Mouse (Mus musculus) forebrain, embryonic 11.5 days (tissue): ENCODE data around the gene C1qc. TPM values are rescaled to one million over a fixed set of nuclear protein-coding genes. Genes with fewer than 3 reads are reported as not detected.

Experiments used
- ATAC-seq: fragments of 200-750 bp; cut with Nextera tagmentation; replicated peaks from 2 replicates; pipeline ENCODE4 v1.8.0; 2017; ENCODE audit warnings: moderate TSS enrichment; ENCODE audit not compliant: low FRiP score
- DNase-seq: peaks from one replicate; pipeline ENCODE4 v3.0.0-alpha.2; 2017; ENCODE audit warnings: low spot score
- H3K27ac ChIP-seq: fragments of 300-500 bp; sonication (generic); 2 replicates; pipeline ENCODE4 v1.5.1; 2014; ENCODE audit warnings: low read depth, low read length
- H3K27me3 ChIP-seq: fragments of 300-500 bp; sonication (generic); 2 replicates; pipeline ENCODE4 v1.6.1; 2014; ENCODE audit warnings: mild to moderate bottlenecking, low read length, mixed read lengths; ENCODE audit not compliant: control insufficient read depth, insufficient read depth
- H3K36me3 ChIP-seq: fragments of 300-500 bp; sonication (generic); 2 replicates; pipeline ENCODE4 v1.6.1; 2014; ENCODE audit warnings: mild to moderate bottlenecking, low read length, moderate library complexity, mixed read lengths; ENCODE audit not compliant: control insufficient read depth, insufficient read depth
- H3K4me1 ChIP-seq: fragments of 300-500 bp; sonication (generic); replicated peaks from 2 replicates; pipeline ENCODE4 v1.6.1; 2014; ENCODE audit warnings: low read length, mixed read lengths; ENCODE audit not compliant: control insufficient read depth, insufficient read depth
- H3K4me2 ChIP-seq: fragments of 300-500 bp; sonication (generic); 2 replicates; pipeline ENCODE4 v1.6.1; 2014; ENCODE audit warnings: low read depth, mild to moderate bottlenecking, low read length, moderate library complexity, mixed read lengths; ENCODE audit not compliant: severe bottlenecking
- H3K4me3 ChIP-seq: fragments of 300-500 bp; sonication (generic); 2 replicates; pipeline ENCODE4 v1.5.1; 2014; ENCODE audit warnings: low read depth, low read length
- H3K9ac ChIP-seq: fragments of 300-500 bp; sonication (generic); 2 replicates; pipeline ENCODE4 v1.6.1; 2014; ENCODE audit warnings: low read length
- H3K9me3 ChIP-seq: fragments of 300-500 bp; sonication (generic); 2 replicates; pipeline ENCODE4 v1.6.1; 2016; ENCODE audit warnings: low read length, mixed read lengths; ENCODE audit not compliant: control insufficient read depth
- WGBS: fragments of 180-500 bp; shearing (Covaris S2); extraction: QIAGEN DNeasy Blood & Tissue Kit; methylation state at CpG from one replicate; pipeline ENCODE4 v1.1.7; 2014; 5-methylcytosine and 5-hydroxymethylcytosine counted together
- polyA plus RNA-seq: library from polyadenylated mRNA; unstranded; fragments of >200 nt; fragmentation: Nextera tagmentation; extraction: Ambion mirVana; gene quantifications from 2 replicates; pipeline ENCODE4 v1.2.1, GENCODE M21; 2014

The C1qc gene
- polyA plus RNA-seq, 1 experiment from 2014 or later: 10.0 TPM

GRCm38 (mm10) chr4:136919526-136919925 lies 26.7 kb upstream of the C1qc start:
- H3K9ac ChIP-seq: no peak overlapping the region
- no peak for DNase-seq
- H3K4me2 ChIP-seq: no peak overlapping the region
- 0 out of 2 replicates have a peak, but pooled peaks cover 3% of the 10 kb centered on the region for H3K4me1 ChIP-seq
- WGBS: 78% methylated on average over 3 of the region's 3 CpGs
- no peaks in the 10 kb centered on the region for H3K9me3 ChIP-seq
- H3K4me3 ChIP-seq: no peak overlapping the region
- H3K36me3 ChIP-seq: no peaks in the 10 kb centered on the region
- H3K27ac ChIP-seq: no peak overlapping the region
- no peak for ATAC-seq
- peaks cover 3% of the 10 kb centered on the region; the same call in 1 of the 2 replicates for H3K27me3 ChIP-seq

DNA sequence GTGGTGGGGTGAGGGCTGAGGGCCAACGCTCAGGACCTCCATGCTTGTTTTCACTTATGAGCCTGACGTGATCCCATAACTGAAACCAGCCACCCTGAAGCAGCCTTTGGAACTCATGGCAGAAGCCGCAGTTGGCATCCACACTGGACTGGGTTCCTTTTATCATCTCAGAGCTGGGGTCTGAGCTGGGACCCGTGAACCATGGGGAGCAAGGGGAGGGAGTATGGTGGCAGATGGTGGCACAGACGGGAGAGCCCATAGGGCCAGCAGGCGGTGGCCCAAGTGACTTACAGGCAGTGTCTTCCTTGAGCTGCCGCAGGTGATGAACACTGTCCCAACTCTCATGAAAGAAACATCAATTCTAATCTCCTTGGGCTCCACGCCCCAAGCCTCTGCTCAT lies 26.0 kb upstream of the C1qc start:
- Histone ChIP-seq H3K4me1 (0 out of 2 replicates have a peak, but pooled peaks cover 3% of the 10 kb centered on the region), H3K27me3 (0 out of 2 replicates have a peak, but pooled peaks cover 2% of the 10 kb centered on the region), H3K9me3 (no peaks in the 10 kb centered on the region), H3K27ac (no peak overlapping the region), H3K4me3 (no peak overlapping the region), H3K9ac (no peak overlapping the region), H3K36me3 (no peaks in the 10 kb centered on the region), H3K4me2 (no peak overlapping the region)
- DNase-seq: no peak
- 89% methylated on average over 8 of the region's 8 CpGs for WGBS
- no peak for ATAC-seq

DNA sequence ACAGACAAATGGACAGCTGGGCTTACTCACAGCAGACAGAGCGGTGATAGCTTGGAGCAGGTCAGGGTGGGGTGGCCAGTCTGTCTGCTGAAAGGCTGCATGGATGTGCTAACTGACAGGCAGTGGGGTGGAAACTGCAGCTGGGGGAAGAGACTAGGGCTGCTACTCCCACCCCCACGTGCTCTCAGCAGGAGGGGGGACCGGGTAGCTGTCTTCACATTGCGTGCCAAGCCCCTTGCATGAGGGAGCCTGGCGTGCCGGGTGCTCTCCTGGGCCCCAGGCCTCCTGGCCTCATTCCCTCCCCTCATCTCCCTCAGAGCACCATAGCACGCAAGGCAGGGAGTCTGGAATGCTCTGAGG lies 24.3 kb upstream of the C1qc start:
- 58% methylated on average over 7 of the region's 7 CpGs for WGBS

DNA sequence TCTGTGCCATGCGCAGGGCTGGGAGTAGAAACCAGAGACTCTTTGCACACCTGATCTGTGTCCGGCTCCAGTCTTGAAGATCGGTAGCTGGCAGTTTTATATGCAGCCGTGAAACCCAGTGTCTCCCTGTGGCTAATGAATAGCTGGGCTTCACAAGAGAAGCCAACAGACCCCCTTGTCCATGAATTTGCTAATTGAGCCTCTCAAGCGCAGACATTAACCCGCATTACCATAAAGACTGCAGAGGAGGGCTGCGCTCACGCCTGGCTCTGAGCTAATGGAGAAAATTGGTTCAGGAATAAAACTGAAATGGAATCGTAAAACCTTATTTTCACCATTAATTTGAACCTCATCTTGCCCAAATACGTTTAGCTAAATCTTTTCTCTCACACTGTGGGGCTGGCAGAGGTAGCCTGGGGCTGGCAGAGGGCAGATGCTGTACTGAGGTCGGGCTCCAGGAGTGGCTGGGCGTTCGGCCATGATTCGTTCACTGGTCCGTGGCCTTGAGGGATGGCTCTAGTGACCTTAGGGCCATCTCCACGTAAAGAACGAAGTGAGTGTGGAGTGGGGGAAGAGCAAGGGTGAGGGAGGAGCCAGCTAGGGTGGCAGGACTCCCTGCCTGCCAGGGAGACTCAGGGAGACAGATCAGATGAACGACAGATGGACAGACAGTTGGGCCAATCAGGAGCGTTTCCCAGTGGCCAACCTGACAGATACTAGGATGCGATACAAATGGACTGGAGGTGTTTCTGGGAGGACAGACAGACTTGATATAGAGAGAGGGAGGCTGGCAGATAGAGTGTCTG lies 23.7 kb upstream of the C1qc start:
- Histone ChIP-seq H3K4me2 (no peak overlapping the region), H3K9ac (no peak overlapping the region), H3K4me3 (no peak overlapping the region), H3K27ac (no peak overlapping the region), H3K27me3 (peaks cover under 1% of the 10 kb centered on the region; the same call in 1 of the 2 replicates), H3K36me3 (no peaks in the 10 kb centered on the region), H3K9me3 (no peaks in the 10 kb centered on the region), H3K4me1 (peaks cover 7% of the 10 kb centered on the region)
- 0 out of 2 replicates have a peak, but pooled peaks have one; percentile 15 for ATAC-seq
- no peak for DNase-seq
- WGBS: 66% methylated on average over 20 of the region's 20 CpGs

More for the DNA sequence above, 24.3 kb upstream of the C1qc start:
- H3K27me3 ChIP-seq: no peaks in the 10 kb centered on the region
- DNase-seq (no peak), ATAC-seq (no peak)
- H3K4me2 ChIP-seq: no peak overlapping the region
- H3K36me3 ChIP-seq: no peaks in the 10 kb centered on the region
- no peaks in the 10 kb centered on the region for H3K9me3 ChIP-seq
- H3K4me1 ChIP-seq: 0 out of 2 replicates have a peak, but pooled peaks cover 3% of the 10 kb centered on the region
- H3K4me3 ChIP-seq: no peak overlapping the region
- H3K9ac ChIP-seq: no peak overlapping the region
- no peak overlapping the region for H3K27ac ChIP-seq

GRCm38 (mm10) chr4:136912841-136913240 lies 20.0 kb upstream of the C1qc start:
- Histone ChIP-seq H3K4me2 (no peak overlapping the region), H3K4me1 (peaks cover 14% of the 10 kb centered on the region), H3K4me3 (no peak overlapping the region), H3K27me3 (peaks cover 4% of the 10 kb centered on the region; the same call in 1 of the 2 replicates), H3K27ac (no peak overlapping the region), H3K9ac (no peak overlapping the region), H3K36me3 (no peaks in the 10 kb centered on the region), H3K9me3 (no peaks in the 10 kb centered on the region)
- 29% methylated on average over 9 of the region's 9 CpGs for WGBS
- no peak for DNase-seq
- ATAC-seq: no peak

- Histone ChIP-seq H3K4me2 (peak overlapping the region; percentile 34; the same call in 1 of the 2 replicates), H3K4me1 (peaks cover 13% of the 10 kb centered on the region), H3K36me3 (no peaks in the 10 kb centered on the region), H3K9ac (no peak overlapping the region), H3K9me3 (no peaks in the 10 kb centered on the region), H3K4me3 (no peak overlapping the region), H3K27me3 (peaks cover 4% of the 10 kb centered on the region; the same call in 1 of the 2 replicates), H3K27ac (no peak overlapping the region)
- DNase-seq: no peak
- no peak for ATAC-seq
- 49% methylated on average over 9 of the region's 9 CpGs for WGBS
Measured at GRCm38 (mm10) chr4:136911804-136912203, 18.9 kb upstream of the C1qc start.

DNA sequence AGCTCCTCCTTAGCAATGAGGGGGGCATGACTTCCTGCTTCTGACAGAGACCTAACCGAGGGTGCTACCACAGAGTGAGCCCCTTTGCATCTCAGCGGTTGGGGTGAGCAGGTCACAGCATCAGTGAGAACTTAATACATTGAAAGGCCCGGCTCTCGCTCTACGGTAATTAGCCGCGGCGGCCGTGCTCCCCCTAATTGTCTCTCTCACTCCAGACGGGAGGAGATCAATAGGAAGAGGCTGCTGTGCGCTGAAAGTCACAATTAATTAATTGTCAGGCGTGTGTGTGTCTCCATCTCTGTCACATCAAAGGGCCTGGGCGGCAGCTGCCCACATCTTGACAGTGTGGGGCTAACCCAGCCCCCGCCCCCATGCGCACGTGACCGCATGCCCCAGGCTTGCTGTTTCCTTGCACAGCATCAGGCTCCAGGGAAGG lies 18.4 kb upstream of the C1qc start:
- H3K4me1 ChIP-seq: peaks cover 10% of the 10 kb centered on the region
- H3K27me3 ChIP-seq: peaks cover 9% of the 10 kb centered on the region
- peak overlapping the region; percentile 34; the same call in 1 of the 2 replicates for H3K4me2 ChIP-seq
- no peaks in the 10 kb centered on the region for H3K9me3 ChIP-seq
- no peak overlapping the region for H3K9ac ChIP-seq
- under 1% methylated on average over 17 of the region's 17 CpGs for WGBS
- no peak overlapping the region for H3K4me3 ChIP-seq
- ATAC-seq (peak; percentile 69), DNase-seq (peak; percentile 72)
- no peak overlapping the region for H3K27ac ChIP-seq
- H3K36me3 ChIP-seq: no peaks in the 10 kb centered on the region

DNA sequence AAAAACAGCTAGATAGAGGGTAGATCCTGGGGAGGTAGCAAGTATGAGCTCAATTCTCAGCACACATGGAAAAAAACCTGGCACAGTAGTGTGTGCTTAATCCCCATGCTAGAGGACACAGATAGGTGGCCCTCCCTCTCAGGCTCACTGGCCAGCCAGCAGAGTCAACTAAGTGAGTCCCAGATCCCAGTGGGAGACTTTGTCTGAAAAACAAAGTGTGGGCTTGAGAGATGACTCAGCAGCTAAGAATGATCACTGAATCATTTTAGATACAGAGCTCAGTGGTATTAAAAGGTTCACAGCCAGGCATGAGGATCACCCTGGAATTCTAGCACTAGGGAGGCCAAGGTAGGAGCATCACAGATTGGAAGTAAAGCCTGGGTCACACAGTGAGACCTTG lies 14.9 kb upstream of the C1qc start:
- H3K4me1 ChIP-seq: peaks cover 20% of the 10 kb centered on the region
- no peaks in the 10 kb centered on the region for H3K36me3 ChIP-seq
- H3K27me3 ChIP-seq: peaks cover 13% of the 10 kb centered on the region
- DNase-seq (no peak), ATAC-seq (no peak)
- no peak overlapping the region for H3K9ac ChIP-seq
- no peak overlapping the region for H3K4me3 ChIP-seq
- no peak overlapping the region for H3K4me2 ChIP-seq
- H3K27ac ChIP-seq: no peak overlapping the region
- no peaks in the 10 kb centered on the region for H3K9me3 ChIP-seq

DNA sequence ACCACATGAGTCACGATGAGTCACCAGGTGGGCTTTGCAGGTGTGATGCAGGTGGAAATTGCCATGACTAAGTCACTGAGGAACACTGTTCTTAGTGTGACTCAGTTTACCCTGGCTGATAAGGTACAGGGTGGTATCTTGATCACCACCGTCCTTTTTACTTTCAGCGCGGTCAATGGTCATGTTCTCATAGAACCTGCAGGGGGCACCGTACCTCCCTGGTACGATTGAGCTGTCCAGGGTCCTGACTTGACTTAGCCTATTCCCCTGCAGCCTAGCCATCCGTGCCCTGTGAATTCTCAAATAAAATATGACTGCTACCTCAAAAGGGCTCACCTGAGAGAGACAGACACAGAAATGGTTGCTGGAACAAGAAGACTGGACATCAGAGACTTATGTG lies 14.2 kb upstream of the C1qc start:
- DNase-seq (peak; percentile 84), ATAC-seq (no peak)
- Histone ChIP-seq H3K9ac (no peak overlapping the region), H3K4me2 (no peak overlapping the region), H3K9me3 (no peaks in the 10 kb centered on the region), H3K27ac (no peak overlapping the region), H3K27me3 (peaks cover 13% of the 10 kb centered on the region), H3K36me3 (no peaks in the 10 kb centered on the region), H3K4me1 (peaks cover 20% of the 10 kb centered on the region), H3K4me3 (no peak overlapping the region)
- 12% methylated on average over 7 of the region's 7 CpGs for WGBS
